Mouse (Mus musculus) ES-E14 (cell line): ENCODE data around the gene Ntmt1.

Experiments
- HCFC1 ChIP-seq: IDR thresholded peaks from 2 replicates; pipeline ENCODE4 v1.6.1; 2012; ENCODE audit warnings: low read length, inconsistent platforms, borderline replicate concordance; ENCODE audit not compliant: insufficient read depth
- MAFK ChIP-seq: IDR thresholded peaks from 2 replicates; pipeline ENCODE4 v1.6.1; 2014; ENCODE audit warnings: mild to moderate bottlenecking, low read depth, low read length, inconsistent platforms; ENCODE audit not compliant: insufficient read depth

DNA sequence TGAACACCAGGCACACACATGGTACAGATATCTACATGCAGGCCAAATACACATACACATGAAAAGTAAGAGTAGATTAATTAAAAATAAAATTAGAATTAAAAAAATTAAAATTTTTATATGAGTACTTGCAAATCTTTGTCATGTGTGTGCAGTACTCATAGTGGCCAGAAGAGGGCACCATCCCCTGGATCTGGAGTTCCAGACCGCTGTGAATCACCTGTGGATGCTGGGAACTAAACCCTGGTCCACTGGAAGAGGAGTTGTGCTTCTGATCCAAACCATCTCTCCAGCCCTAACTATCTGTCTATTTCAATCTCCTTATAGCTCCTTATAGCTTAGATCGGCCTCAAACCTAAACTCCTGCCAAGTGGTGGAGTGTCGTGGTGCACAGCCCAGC, 13.4 kb downstream of the Ntmt1 start:
- TF ChIP-seq MAFK = no peak
- no peak for TF ChIP-seq HCFC1
